Mouse (Mus musculus) spleen, adult 2 months (tissue): ENCODE measurements around the gene Nemp1. TPM values are rescaled to one million over a fixed set of nuclear protein-coding genes. Genes with fewer than 3 reads are reported as not detected.

Experiments
- DNase-seq, 2 experiments: peaks; one replicate each; pipeline versions ENCODE4 v3.0.0 to v3.0.0-alpha.2; 2012 to 2021; ENCODE audit warnings: low spot score in 2 of 2, low read depth in 1 of 2
- H3K27ac ChIP-seq: fragments of 200-500 bp; 2 replicates; pipeline ENCODE4 v1.5.1; 2012; ENCODE audit warnings: low read length, inconsistent platforms; ENCODE audit not compliant: insufficient read depth
- H3K27me3 ChIP-seq: fragments of 200-500 bp; 2 replicates; pipeline ENCODE4 v1.6.1; 2012; ENCODE audit warnings: mild to moderate bottlenecking, moderate library complexity, low read length, inconsistent platforms; ENCODE audit not compliant: control insufficient read depth, insufficient read depth
- H3K36me3 ChIP-seq: fragments of 200-500 bp; 2 replicates; pipeline ENCODE4 v1.6.1; 2012; ENCODE audit warnings: mild to moderate bottlenecking, low read length, inconsistent platforms; ENCODE audit not compliant: control insufficient read depth, insufficient read depth
- H3K4me1 ChIP-seq: fragments of 200-500 bp; 2 replicates; pipeline ENCODE4 v1.6.1; 2011; ENCODE audit warnings: inconsistent platforms; ENCODE audit not compliant: control insufficient read depth, insufficient read depth, insufficient read length
- H3K4me3 ChIP-seq: fragments of 200-500 bp; 2 replicates; pipeline ENCODE4 v1.5.1; 2011; ENCODE audit warnings: mild to moderate bottlenecking, inconsistent platforms; ENCODE audit not compliant: insufficient read depth, insufficient read length; ENCODE audit errors: extremely low read depth
- CTCF ChIP-seq: fragments of 200-500 bp; IDR thresholded peaks from 2 replicates; pipeline ENCODE4 v1.5.1; 2011; ENCODE audit warnings: mild to moderate bottlenecking, inconsistent platforms; ENCODE audit not compliant: insufficient read depth, insufficient read length, insufficient replicate concordance; ENCODE audit errors: extremely low read depth
- POLR2A ChIP-seq: fragments of 200-500 bp; IDR thresholded peaks from 2 replicates; pipeline ENCODE4 v1.6.1; 2011; ENCODE audit warnings: low read depth, low read length, inconsistent platforms
- WGBS: fragments of 180-500 bp; shearing (Covaris S2); methylation state at CpG from one replicate; pipeline ENCODE4 v1.1.7; 2018; 5-methylcytosine and 5-hydroxymethylcytosine counted together
- polyA plus RNA-seq: library from polyadenylated mRNA; depleted of rRNA; stranded (reverse); fragments of >200 nt; gene quantifications from 2 replicates; pipeline ENCODE4 v1.2.3, GENCODE M21; 2012

Nemp1 gene
- polyA plus RNA-seq, 1 experiment: 3.2 TPM

DNA sequence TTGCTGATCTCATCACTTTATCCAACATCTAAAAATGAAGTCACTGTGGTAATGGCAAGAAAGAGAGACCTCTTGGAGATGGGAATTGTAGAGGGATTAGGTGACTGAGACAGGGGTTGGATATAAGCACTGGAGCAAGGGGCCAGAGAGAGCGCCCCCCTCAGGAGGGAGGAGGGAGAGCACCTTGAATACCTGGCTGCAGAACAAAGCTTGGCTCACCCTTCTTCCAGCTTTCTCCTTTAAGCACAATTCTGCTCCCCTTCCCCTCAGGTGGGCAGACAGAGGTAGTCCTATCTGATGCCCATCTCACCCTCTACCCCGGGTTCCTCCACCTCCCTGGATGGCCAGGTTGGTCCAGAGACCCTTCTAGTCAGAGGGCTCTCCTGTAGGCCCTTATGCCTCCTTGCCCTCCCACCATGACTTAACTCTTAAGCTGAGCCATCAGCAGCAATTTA is 38.1 kb downstream of the Nemp1 start, which contains the start of gene Myo1a:
Gene Myo1a, plus strand, starts transcription at position 405 of the 455 bp plus-strand sequence.
- Histone ChIP-seq H3K27me3 (no peaks in the 10 kb centered on the region), H3K4me1 (no peaks in the 10 kb centered on the region), H3K36me3 (no peaks in the 10 kb centered on the region), H3K27ac (no peak within 1 kb of the TSS), H3K4me3 (no peak within 1 kb of the TSS)
- WGBS: 76% methylated on average over 2 of the region's 2 CpGs
- no peak for DNase-seq
- TF ChIP-seq CTCF (no peak), POLR2A (no peak)

DNA sequence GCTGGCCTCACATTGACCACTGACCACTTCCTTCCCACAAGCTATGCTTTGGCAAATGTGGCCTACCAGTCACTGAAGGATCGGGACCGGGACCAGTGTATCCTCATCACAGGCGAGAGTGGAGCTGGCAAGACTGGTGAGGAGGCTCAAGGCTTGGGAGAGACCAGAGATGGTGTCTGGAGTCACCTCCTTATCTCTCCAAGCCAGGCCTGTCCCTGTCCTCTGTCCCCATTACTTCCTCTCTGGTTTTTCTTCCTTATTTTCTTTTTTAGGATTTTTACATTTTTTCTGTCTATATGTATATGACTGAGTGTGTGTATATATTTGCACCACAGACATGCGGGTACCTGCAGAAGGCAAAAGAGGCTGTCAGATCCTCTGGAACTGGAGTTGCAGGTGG is 39.1 kb downstream of the Nemp1 start:
- 77% methylated on average over 4 of the region's 4 CpGs for WGBS
- TF ChIP-seq POLR2A (no peak), CTCF (no peak)
- Histone ChIP-seq H3K4me3 (no peak overlapping the region), H3K36me3 (no peaks in the 10 kb centered on the region), H3K4me1 (no peaks in the 10 kb centered on the region), H3K27ac (no peak overlapping the region), H3K27me3 (no peaks in the 10 kb centered on the region)
- DNase-seq: no peak

GRCm38 (mm10) chr10:127707721-127708120 is 41.0 kb downstream of the Nemp1 start:
- no peaks in the 10 kb centered on the region for H3K36me3 ChIP-seq

DNA sequence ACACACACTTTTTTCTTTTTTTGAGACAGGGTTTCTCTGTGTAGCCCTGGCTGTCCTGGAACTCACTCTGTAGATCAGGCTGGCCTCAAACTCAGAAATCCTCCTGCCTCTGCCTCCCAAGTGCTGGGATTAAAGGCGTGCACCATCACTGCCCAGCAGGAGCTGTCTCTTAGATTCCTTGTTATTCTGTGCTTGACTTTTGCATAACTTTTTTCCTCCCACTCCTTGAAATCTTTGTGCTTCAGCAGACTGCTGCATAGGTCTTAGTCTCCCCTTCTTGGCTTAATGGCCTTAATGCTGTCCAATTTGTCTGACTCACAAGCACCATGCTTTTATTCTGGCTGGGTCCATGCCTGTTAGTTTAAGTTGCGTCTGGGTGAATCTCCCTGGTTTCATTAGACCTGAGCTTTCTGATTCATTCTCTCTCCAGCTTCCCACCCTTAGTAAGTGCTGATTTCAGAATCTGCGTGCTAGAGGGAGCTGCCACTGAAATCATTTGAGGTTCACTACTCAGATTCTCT is 42.2 kb downstream of the Nemp1 start:
- Histone ChIP-seq H3K27ac (no peak overlapping the region), H3K4me1 (no peaks in the 10 kb centered on the region), H3K36me3 (no peaks in the 10 kb centered on the region), H3K27me3 (no peaks in the 10 kb centered on the region), H3K4me3 (no peak overlapping the region)
- TF ChIP-seq CTCF: no peak
- TF ChIP-seq POLR2A: no peak
- 83% methylated on average over 3 of the region's 3 CpGs for WGBS
- no peak for DNase-seq

More at GRCm38 (mm10) chr10:127707721-127708120, 41.0 kb downstream of the Nemp1 start:
- no peak for TF ChIP-seq CTCF
- TF ChIP-seq POLR2A: no peak
- Histone ChIP-seq H3K27ac (no peak overlapping the region), H3K4me3 (no peak overlapping the region), H3K4me1 (no peaks in the 10 kb centered on the region), H3K27me3 (no peaks in the 10 kb centered on the region)
- DNase-seq: no peak
- 88% methylated on average over 7 of the region's 7 CpGs for WGBS

DNA sequence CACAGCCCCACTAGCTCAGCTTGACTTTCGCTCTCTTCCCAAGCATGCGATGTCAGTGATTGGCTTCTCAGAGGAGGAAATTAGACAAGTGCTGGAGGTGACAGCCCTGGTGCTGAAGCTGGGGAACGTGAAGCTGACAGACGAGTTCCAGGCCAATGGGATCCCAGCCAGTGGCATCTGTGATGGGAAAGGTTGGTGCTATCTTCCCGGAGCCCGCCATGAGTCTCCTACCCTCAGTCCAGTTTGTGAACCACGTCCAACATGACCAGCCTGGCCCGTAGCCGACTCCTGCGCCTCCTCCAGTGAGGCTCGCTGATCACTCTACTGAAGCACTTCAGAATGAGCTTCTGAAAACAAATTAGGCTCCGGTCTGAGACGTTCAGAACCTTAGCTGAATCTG is 43.6 kb downstream of the Nemp1 start:
- no peak overlapping the region for H3K4me3 ChIP-seq
- no peak for TF ChIP-seq POLR2A
- TF ChIP-seq CTCF: no peak
- no peaks in the 10 kb centered on the region for H3K27me3 ChIP-seq
- H3K36me3 ChIP-seq: no peaks in the 10 kb centered on the region
- WGBS: 85% methylated on average over 13 of the region's 13 CpGs
- H3K4me1 ChIP-seq: no peaks in the 10 kb centered on the region
- no peak for DNase-seq
- no peak overlapping the region for H3K27ac ChIP-seq

- Histone ChIP-seq H3K27ac (no peak overlapping the region), H3K4me3 (no peak overlapping the region), H3K4me1 (no peaks in the 10 kb centered on the region), H3K36me3 (no peaks in the 10 kb centered on the region), H3K27me3 (no peaks in the 10 kb centered on the region)
- TF ChIP-seq CTCF: no peak
- TF ChIP-seq POLR2A: no peak
- WGBS: 87% methylated on average over 6 of the region's 6 CpGs
- no peak for DNase-seq
Measured at GRCm38 (mm10) chr10:127712736-127713135, 46.0 kb downstream of the Nemp1 start.

GRCm38 (mm10) chr10:127721671-127722418 is 55.1 kb downstream of the Nemp1 start:
- no peaks in the 10 kb centered on the region for H3K27me3 ChIP-seq
- no peak for DNase-seq
- no peak overlapping the region for H3K4me3 ChIP-seq
- H3K4me1 ChIP-seq: no peaks in the 10 kb centered on the region
- WGBS: 57% methylated on average over 20 of the region's 20 CpGs
- H3K27ac ChIP-seq: peak overlapping the region; percentile 61
- no peak for TF ChIP-seq CTCF
- TF ChIP-seq POLR2A: no peak
- H3K36me3 ChIP-seq: no peaks in the 10 kb centered on the region
